Mouse (Mus musculus): ENCODE measurements around the gene Ccdc126.

GRCm38 (mm10) chr6:49322986-49323385 lies 3.9 kb downstream of the Ccdc126 start:
- TF ChIP-seq POLR2A (IDR thresholded peaks at IDR 0.05; ENCODE audit: borderline replicate concordance, extremely low read depth, insufficient read depth, insufficient read length, poor library complexity, severe bottlenecking) = no peak
- TF ChIP-seq CTCF (IDR thresholded peaks at IDR 0.05; ENCODE audit: borderline replicate concordance, extremely low read depth, insufficient read depth, insufficient read length) = no peak
